Mouse (Mus musculus): ENCODE measurements around the gene Slc35c2.

Slc35c2 gene

DNA sequence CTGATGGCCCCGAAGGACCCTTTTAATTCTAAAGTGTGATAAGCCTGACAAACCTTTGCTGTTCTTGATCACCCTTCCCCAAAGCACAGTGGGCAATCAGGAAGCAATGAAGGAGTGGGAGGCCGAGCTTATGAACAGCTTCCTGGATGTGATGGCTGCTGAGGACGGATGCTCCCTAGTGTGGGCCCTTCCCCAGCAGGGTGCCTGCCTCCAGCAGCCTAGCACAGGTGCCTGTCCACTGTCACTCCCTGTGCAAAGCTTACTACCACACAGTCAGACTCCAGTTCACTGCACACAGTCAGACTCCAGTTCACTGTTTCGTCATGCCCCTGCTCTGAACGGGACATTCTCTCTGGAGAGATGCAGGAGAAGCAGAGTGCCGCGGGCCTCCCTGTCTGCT lies 24.7 kb upstream of the Slc35c2 start:
- in situ Hi-C loops (cut with MboI, MseI): no loop called here

DNA sequence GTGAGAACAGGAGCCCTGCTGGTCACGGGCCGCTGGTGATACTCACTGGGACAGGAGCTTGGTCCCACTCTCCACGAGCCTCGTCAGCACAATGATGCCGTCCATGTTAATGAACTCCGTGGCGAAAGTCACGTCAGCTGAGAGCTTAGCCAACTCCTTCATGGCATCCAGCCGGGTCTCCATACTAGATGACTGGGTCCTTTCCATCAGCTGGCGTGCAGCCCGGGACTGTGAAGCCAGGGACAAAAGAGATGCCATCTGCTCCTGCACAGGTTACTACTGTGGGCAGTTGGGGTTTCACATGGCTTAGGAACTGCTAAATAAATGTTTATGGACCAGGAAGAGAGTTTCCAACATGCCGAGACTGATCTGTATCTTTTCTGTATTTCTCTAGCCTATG lies 23.9 kb upstream of the Slc35c2 start:
- in situ Hi-C loops (cut with MboI, MseI): no loop called here

DNA sequence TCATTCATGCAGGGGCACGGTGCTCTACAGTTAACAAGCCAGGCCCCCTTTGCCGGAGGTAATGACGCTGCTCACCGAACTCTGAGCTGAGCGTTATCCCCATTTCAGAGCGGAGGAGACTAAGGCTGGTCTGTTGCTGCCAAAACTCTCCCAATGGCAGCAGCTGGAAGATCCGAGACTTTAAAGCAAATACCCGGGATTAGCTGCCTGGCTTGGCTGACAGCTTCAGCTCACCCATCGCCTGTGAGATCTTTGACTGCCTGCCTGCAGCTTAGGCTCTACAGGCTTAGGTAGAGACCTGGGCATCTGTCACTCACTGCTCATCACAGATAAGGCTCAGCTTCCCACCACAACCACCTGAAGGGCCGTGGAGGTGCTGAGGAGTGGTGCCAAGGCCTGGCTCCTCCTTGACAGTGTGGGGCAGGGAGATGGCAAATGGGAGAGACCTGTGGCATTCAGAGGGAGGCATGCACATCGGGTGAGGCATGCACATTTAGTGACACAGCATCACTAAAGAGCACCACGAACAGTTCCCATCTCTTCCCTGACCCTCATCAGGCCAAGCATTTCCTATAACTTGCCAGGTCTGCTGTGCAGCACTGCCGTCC lies 23.3 kb upstream of the Slc35c2 start:
- in situ Hi-C loops (cut with MboI, MseI): no loop called here

DNA sequence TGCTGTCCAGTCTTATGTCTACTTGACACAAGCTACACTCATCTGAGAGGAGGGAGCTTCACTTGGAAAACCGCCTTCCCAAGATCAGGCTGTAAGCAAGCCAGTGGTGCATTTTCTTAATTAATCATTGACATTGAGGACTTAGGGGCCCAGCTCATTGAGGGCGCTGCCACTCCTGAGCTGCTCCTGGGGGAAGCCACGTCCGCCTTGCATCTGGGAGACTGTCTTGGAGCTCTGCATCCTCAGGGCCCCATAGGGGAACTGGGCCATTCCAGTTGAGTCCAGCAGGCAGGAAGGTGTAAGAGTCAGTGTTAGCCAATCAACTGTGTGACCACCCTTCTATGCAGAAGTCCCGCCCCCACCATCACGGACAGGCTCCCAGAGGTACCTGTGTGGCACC lies 20.1 kb upstream of the Slc35c2 start:
- in situ Hi-C loops (cut with MboI, MseI): no loop called here

DNA sequence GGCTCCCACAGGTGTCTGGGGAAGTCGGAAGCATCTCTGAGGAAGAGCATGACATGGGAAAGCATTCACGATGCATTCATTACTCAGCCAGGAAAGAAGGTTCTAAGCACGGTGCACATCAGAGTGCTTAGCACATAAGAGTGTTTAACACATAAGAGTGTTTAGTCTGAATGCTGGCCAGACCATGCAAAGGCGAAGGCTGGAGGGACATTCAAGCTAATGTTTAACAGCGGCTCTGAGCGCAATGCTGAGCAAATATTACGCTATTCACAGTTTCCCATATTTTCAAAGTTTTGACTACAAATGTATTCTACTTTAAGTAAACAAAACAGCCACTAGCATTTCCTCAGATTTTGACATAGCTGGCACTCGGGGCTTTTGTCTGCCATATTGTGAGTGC lies 17.8 kb upstream of the Slc35c2 start:
- in situ Hi-C loops (cut with MboI, MseI): no loop called here

DNA sequence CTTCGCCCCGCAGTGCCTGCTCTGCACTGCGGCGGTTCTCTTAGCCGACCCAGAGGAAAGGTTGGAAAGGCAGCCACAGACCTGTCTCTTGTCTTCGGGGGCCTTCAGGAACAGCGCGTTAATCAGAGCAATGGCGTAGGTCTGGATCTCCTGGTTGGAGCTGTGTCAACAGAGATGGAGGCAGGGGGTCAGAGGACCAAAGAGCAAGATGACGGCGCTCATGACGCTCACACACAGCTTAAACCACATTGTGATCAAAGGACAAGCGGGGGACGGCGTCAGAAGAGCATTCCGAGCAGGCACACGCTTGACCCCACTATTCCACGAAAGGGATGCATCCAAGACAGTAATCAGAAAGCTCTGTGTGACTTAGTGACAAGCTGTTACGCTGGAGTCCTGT lies 17.1 kb upstream of the Slc35c2 start:
- in situ Hi-C loops (cut with MboI, MseI): no loop called here

DNA sequence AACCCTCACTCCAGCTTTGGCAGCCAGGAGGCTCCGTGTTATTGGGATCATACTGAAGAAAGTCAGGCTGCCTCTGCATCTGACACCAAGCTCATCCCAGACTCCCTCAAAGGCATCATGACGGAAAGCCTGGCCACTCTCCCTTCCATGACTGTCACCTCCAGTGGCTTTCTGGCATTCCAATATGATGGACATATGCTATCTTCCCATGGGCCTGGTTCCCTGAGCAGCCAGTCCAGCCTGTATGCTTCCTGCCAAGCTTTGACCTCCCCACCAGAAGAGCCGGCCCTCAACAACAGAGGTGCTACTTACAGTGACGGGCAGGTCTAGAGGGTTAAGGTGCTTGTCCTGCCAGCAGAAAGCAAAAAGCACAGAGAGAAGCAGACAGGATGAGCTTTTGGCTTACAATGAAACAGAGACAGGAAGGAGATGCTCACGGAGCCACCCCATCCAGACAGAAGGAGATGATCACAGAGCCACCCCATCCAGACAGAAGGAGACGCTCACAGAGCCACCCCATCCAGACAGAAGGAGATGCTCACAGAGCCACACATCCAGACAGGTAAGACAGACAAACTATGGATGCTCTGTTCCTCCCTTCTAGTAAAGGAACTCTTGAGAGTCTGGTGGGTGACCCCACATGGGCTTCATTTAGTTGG lies 15.8 kb upstream of the Slc35c2 start:
- in situ Hi-C loops (cut with MboI, MseI): no loop called here

DNA sequence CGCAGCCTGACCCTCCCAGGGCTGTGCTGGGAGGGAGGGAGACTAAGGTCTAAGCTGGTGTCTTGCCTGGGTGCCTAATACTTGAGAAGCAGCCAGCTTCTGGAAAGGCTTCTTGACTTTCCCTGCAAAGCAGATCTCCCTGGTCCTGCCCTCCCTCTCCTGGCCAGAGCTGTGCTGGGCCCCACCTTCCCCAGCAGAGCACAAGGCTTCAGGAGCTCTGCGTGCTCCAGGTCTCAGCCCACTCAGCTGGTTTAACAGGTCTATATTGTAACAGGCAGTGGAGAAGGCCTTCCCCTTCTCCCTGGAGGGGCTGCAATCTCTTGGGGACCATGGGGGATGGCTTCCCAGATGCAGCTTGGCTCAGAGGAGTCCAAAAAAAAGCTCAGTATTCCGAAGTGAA lies 13.7 kb upstream of the Slc35c2 start:
- in situ Hi-C loops (cut with MboI, MseI): no loop called here

DNA sequence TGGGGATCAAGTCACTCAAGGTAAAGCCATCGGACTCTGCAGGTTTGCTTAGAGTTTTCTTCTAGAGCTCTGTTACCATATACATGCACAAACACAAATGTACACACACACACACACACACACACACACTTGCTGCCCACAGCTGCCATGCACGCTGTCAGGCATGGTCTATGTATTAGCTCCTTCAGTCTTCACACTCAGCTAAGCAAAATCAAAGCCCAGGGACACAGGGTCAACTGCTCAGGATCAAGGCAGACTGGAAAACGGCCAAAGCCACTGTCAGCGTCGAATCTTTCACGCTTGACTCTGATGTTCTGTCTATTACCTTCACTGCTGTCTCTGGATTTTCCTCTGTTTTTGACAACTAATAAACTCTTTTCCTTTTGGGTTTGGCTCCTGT lies 13.2 kb upstream of the Slc35c2 start:
- in situ Hi-C loops (cut with MboI, MseI): no loop called here

DNA sequence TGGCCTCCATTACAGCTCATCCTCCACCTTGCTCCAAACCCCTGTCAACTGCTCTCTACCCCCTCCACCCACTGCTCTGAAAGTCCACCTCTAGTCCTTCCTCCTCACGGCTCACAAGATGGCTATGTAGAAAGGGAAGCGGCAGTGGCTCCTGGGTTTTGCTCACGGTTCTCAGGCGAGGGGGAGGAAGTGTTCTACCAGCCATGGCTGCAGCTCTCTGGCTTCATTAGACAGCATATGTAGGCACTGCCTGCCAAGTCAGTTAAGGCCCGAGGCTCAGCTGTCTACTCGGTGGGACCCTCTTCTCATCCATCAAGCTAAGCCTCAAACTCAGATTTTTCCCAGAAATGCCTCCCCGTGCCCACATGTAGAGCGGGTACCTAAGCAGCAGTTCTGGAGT lies 12.8 kb upstream of the Slc35c2 start:
- in situ Hi-C loops (cut with MboI, MseI): no loop called here

DNA sequence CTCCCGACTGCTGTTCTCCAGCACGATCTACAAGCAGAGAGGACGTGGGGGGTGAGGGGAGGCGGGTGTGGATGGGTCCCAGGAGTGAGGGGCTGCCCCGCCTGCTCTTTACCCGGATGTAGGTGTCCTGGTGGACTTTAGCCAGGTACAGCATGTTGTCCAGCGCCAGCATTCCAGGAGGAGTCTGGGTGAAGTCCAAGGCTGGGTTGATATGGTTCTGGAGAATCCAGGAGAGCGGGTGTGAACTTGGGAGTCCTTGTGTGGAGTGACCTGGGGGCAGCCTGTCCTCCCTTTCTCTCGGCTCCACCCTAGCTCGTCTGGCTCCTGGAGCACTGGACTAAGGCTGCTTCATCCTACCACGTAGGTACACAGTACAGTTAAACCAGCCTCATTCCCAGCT lies 9.8 kb upstream of the Slc35c2 start:
- in situ Hi-C loops (cut with MboI, MseI): no loop called here

DNA sequence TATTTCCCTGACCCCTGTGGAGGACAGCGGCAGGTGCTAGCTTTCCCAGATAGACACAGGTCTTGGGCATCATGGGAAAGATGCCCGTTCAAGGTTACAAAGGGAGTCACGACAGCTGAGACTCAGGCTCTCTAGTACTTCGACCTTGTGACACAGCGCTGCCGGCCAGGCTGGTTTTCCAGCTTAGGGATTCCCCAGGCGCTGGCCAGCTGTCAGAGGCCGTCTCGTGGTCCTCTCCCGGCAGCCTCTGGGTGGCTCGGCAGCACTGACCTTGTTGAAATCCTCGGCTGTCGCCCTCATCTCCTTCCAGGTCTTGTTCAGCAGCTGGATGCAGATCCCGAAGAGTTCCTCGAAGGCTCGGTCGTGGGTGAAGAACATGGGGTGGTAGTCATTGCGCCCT lies 8.9 kb upstream of the Slc35c2 start:
- in situ Hi-C loops (cut with MboI, MseI): no loop called here

DNA sequence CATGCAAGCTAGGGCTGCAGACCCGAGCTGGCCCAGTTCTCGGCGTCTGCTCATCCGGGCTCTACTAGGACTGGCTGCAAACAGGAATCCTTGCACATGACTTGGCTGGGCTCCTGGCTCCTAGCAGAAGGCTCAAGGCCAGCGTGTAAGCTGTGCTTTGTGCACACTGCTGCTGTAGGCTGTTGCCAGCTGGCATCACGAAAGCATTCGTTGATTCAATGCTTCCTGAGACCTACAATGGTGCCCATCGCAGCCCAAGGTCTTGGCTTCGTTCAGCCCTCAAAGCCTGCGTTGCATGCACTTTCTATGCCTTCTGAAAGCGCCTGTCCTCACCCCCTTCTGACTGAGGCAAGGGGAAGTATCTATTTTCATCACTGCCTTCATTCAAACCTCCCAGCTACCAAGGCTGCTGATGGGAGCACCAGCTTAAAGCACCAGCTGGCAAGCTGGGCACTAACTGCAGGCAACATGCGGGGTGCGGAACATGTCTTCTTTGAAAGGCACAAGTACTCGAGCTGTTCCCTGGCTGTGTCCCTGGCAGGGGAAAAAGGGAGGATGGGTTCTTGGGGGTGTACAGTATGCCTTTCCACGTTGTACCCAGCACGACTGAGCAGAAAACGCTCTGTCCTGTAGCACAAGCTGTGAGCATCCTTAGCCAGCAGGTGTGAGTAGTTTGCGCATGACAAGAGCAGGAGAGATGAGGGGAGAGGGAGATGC lies 804 bp upstream of the Slc35c2 start:
- in situ Hi-C loops (cut with MboI, MseI): no loop called here

DNA sequence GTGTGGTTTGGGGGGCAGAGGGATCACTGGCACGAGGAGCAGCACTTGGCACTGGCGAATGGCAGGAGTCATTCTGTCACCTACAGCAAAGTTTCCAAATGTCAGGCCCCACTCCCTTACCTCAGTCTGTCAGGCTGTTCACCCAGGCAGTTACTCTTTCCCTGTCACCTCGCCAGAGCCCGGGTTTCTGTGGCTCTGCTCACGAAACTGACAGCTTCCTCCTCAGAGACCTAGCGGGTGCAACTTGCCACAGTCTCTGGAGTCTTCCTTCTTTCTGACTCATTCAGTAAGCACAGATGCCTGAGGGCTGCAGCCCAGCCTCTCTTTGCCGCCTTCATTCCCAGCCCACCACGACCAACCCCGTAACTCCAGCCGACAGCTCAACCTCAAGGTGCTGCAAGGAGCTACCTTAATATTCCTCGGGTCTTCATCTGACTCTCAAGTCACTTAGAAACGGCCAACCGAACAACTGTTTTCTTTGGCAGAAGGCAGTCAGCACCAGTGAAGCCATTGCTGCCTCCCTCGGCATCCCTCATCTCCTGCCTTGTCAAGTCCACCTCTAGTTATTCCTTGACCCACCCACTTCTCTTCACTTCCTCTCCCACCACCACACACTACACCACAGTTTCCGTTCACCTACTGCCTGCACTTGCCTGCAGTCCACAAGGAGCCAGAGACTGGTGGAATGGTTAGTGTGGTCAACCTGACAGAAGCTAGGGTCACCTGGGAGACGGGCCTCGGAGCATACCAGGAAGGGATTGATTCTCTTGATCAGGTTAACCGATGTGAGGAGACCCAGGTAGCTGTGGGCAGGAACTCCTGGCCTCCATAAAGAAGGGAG lies 1.1 kb downstream of the Slc35c2 start:
- in situ Hi-C loops (cut with MboI, MseI): no loop called here

DNA sequence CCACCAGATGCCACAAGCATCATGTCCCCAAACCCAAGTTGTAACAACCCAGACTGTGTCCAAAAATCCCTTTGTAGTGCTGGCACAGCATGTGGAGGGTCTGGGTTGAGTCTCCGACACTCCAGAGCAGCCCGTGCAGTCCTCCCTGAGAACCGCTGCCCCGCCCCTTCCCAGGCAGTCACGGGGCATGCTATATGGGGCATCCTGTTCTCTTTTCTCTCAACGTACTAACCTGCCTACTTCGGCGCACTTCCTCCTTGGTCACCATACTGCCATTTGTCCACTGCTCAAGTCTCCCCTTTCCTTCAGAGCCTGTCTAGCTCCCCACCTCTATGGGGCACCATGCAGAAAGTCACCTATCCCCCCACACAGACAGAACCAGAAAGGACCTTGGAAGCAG lies 2.0 kb downstream of the Slc35c2 start:
- in situ Hi-C loops (cut with MboI, MseI): no loop called here

DNA sequence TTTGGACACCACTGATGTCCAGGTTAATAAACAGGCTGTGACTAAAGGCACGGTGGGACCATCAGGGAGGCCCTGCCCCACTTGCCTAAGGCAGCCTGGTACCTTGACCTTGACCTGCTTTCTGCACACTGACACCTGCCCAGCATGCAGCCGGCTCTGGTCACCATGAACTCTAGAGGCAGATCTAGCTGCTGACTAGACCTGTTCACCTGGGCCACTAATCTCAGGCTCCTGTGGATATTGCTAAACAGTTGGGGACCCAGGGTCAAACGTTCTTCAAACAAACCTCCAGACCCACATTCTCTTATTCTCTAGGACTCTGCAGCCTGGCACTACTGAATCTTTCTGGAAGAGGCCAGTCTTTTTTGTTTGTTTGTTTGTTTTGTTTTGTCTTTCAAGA lies 2.6 kb downstream of the Slc35c2 start:
- in situ Hi-C loops (cut with MboI, MseI): no loop called here

DNA sequence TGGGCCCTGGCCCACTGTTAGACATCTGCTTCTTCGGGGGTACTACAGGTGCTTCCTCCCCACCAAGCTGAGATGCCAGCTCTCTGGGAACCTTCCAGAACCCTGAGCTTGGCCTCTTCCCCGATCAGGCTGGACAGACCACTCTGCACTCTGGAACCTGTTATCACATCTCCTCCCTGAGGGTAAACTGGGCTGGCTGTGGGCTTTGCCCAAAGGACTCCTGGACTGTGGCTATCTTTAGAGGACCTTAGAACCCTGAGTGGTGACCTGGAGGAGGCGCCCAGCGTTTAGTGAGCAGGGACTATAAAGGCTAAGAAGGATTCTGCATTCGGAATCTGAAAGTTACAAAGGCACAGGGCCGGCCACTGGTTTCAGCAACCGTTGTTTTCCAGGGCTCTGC lies 3.3 kb downstream of the Slc35c2 start:
- in situ Hi-C loops (cut with MboI, MseI): no loop called here

DNA sequence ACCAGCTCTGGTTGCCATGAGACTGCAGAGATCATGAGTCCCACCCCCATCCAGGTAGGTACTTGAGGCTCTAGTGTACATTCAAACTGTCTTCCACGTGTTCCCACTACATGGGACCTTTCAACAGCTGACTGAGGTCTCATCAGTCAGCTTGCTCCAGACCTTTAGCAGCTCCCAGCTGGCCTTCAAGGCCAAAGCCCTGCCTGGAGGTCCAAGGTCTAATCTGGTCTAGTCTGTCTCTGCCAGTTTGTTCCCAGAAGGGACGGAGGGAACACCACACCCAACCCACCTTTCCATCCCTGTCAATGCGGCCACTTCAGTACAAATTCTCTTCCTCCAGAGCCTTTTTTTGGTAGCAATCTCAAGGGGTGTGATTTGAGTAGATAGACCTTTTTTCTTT lies 4.0 kb downstream of the Slc35c2 start:
- in situ Hi-C loops (cut with MboI, MseI): no loop called here

DNA sequence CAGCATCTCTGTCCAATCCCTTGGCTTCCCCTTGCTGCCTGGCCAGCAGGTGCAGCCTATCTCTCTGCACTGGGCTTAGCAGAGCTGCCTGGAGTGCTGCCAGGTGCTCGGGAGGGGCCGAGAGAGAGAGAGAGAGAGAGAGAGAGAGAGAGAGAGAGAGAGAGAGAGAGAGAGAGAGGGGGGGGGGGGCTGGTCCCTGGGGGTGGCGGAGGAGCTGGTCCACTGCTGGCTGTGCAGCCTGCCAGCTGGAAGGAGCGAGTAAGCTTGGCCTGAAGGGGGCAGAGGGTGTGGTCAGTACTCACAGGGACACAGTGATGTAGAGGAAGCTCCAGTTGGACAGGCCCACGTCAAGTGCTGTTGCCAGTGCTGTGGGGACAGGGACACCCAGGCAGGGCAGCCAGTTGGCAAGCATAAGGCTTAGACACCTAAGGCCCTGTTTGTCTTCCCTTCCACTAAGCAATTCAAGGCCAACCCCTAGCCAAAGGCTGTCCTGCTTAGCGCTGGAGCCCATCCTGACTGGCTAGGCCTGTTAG lies 5.8 kb downstream of the Slc35c2 start:
- in situ Hi-C loops (cut with MboI, MseI): no loop called here

DNA sequence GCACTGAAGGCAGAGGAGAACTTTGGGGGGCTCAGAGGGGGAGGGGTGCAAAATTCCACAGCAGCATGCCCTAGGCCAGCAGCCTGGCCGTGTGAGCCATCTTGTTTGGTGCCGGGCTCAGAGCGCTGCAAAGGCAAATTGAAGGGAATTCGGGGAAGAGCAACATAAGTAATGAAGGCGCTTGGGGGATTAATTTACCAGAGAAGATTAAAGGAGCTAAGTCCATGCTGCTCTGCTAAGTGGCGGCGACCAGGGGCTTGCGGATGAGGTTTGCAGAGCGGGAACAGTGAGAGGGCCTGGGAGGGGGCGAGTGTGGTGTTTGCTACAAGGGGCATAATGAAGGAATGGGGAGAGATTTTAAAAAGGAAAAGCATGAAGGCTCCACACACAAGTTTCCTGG lies 8.3 kb downstream of the Slc35c2 start:
- in situ Hi-C loops (cut with MboI, MseI): loop anchor here in 1 of 2 experiments (10.0 kb wide), 2 partner anchors 65 to 205 kb away; no protein-coding TSS in a partner anchor

DNA sequence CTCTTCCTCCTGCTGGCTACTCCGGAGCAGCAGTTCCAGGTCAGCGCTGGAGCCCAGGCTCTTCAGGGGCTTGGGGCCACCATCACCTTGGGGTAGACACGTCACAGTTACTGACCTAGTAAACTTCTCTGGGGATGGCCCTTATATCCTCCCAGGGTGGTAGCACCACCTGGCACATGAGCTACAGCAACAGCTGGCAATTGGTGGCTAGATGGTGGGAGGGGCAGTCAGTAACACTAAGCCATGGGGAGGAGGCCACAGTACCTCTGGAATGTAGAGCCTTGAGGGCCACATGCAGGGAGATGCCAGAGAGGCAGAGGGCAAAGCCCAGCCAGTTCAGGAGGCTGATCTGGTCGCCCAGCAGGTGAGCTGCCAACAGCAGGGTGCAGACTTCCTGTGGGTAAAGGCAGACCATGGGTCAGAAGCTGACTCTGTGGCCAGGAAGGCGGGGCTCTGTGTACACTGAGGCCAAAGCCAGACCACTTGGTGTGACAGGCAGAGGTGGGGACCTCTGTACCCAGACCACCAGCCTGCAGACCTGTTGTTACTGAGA lies 10.4 kb downstream of the Slc35c2 start:
- in situ Hi-C loops (cut with MboI, MseI): loop anchor here in 1 of 2 experiments (10.0 kb wide), 2 partner anchors 62 to 202 kb away; no protein-coding TSS in a partner anchor
